ENCODE assay signal across 9 mouse cellular contexts in the genomic region with DNA sequence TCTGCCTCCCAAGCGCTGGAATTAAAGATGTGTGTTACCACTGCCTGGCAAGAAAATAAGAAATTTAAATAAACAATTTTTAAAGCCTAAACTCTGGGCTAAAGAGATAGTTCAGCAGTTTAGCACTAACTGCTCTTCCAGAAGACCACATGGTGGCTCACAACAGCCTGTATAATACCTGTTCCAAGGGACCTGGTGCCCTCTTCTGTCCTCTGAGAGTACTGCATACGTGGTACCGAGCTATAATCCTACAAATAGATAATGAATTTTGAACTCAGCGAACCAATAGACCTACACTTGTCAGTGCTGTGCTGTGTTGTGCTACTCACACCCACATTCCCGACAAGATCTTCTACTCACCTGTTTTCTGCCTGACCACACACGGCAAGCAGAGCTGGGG. TPM values are rescaled to one million over a fixed set of nuclear protein-coding genes. Genes with fewer than 3 reads are reported as not detected.
DNase-seq lines count a peak whose midpoint lies in the region; ATAC-seq and TF ChIP-seq lines count a peak whose summit lies in the region.
"Had no signal": no experiment of that assay in that cellular context is flagged by ENCODE, and none has a peak within 500 bp of the region (broad histone marks: within the 10 kb centered on the region; RNA-seq: fewer than 3 reads in every experiment).

No protein-coding gene starts in this region.

- H3K9me3 ChIP-seq in stomach, embryonic 15.5 days = no peaks in the 10 kb centered on the region
- H3K9me3 ChIP-seq: embryonic facial prominence, embryonic 15.5 days had no signal

- no peak for TF ChIP-seq POLR2A in liver, adult 2 months (IDR thresholded peaks at IDR 0.05; ENCODE audit: extremely low read depth, insufficient read depth, low read length)

- ATAC-seq in Patski = peak; percentile 67
- peak; percentile 98 for ATAC-seq in monocyte, adult 5-6 weeks (replicated peaks; ENCODE audit: insufficient number of reproducible peaks, low FRiP score, low TSS enrichment, poor library complexity, severe bottlenecking)
- peak; percentile 41; the same call in 1 of the 2 replicates for ATAC-seq in stomach, embryonic 15.5 days (ENCODE audit: insufficient read depth, low FRiP score, low read depth)

- H3K36me3 ChIP-seq in liver, adult 2 months (ENCODE audit: control insufficient read depth, insufficient read depth, low read length) = no peaks in the 10 kb centered on the region
- no peaks in the 10 kb centered on the region for H3K36me3 ChIP-seq in stomach, embryonic 15.5 days
- H3K36me3 ChIP-seq: embryonic facial prominence, embryonic 15.5 days had no signal

- CTCF ChIA-PET in Patski (lab: Charles Lee) = interaction anchor here (0.8 to 2.6 kb wide), 16 partner anchors 9 to 193 kb away, joined by 3 to 20 read pairs (median 4); partner anchors contain the start of gene Dag1

- 6% methylated on average over 6 of the region's 6 CpGs for WGBS in liver, adult 2 months
- WGBS in stomach, embryonic 15.5 days = 12% methylated on average over 6 of the region's 6 CpGs

- no peaks in the 10 kb centered on the region for H3K27me3 ChIP-seq in Patski
- no peaks in the 10 kb centered on the region for H3K27me3 ChIP-seq in liver, adult 2 months (ENCODE audit: control insufficient read depth, insufficient read depth, low read length)
- no peaks in the 10 kb centered on the region for H3K27me3 ChIP-seq in stomach, embryonic 15.5 days (replicated peaks)
- H3K27me3 ChIP-seq: embryonic facial prominence, embryonic 15.5 days had no signal

- no peak overlapping the region for H3K9ac ChIP-seq in liver, adult 2 months (ENCODE audit: low read depth, low read length)
- H3K9ac ChIP-seq in stomach, embryonic 15.5 days = no peak overlapping the region
- H3K9ac ChIP-seq: embryonic facial prominence, embryonic 15.5 days had no signal

- H3K79me2 ChIP-seq in liver, adult 2 months (ENCODE audit: control insufficient read depth, insufficient read depth, low read length) = no peaks in the 10 kb centered on the region

- TF ChIP-seq CTCF in Patski (IDR thresholded peaks at IDR 0.05) = peak; percentile 87
- TF ChIP-seq CTCF in liver, adult 2 months (IDR thresholded peaks at IDR 0.05; ENCODE audit: low read depth, low read length) = peak; percentile 66

- POLR2A ChIA-PET in Patski (lab: Charles Lee) = interaction anchor here (0.7 to 0.8 kb wide), 2 partner anchors 9 to 189 kb away, joined by 3 to 5 read pairs; no protein-coding TSS in a partner anchor

- DNase-seq in 3T3-L1 (ENCODE audit: low read depth, low spot score) = peak; percentile 92
- DNase-seq in Patski (ENCODE audit: low read depth, low spot score) = no peak
- DNase-seq in cerebellum, postnatal 25 days = peak; percentile 75 to 88
- peak; percentile 68 for DNase-seq in gastrocnemius, postnatal 14 days
- peak; percentile 74 for DNase-seq in kidney, adult 11 months
- peak; percentile 78 for DNase-seq in liver, adult 2 months (ENCODE audit: extremely low read depth, low read depth, low spot score)

- no peak overlapping the region for H3K4me3 ChIP-seq in liver, adult 2 months (ENCODE audit: insufficient read depth, low read depth, low read length)
- H3K4me3 ChIP-seq in stomach, embryonic 15.5 days (replicated peaks) = no peak overlapping the region
- H3K4me3 ChIP-seq: embryonic facial prominence, embryonic 15.5 days had no signal

- peaks cover 5% of the 10 kb centered on the region for H3K4me1 ChIP-seq in liver, adult 2 months (ENCODE audit: control insufficient read depth, insufficient read depth, low read length)
- no peaks in the 10 kb centered on the region for H3K4me1 ChIP-seq in stomach, embryonic 15.5 days

- no peak overlapping the region for H3K27ac ChIP-seq in liver, adult 2 months (replicated peaks; ENCODE audit: insufficient read depth, low read depth, low read length)
- H3K27ac ChIP-seq in stomach, embryonic 15.5 days = no peak overlapping the region
- H3K27ac ChIP-seq: embryonic facial prominence, embryonic 15.5 days had no signal

- intact Hi-C loops in gastrocnemius, postnatal 14 days (cut with DNase I; ENCODE audit: low total_unique reads) = no loop called here

- in situ Hi-C loops in Patski (cut with MboI; ENCODE audit: low pct_unique_long_range_greater_than_20kb) = loop anchor here (5.0 kb wide), 1 partner anchor 147 kb away; no protein-coding TSS in a partner anchor

- H3K4me2 ChIP-seq in stomach, embryonic 15.5 days = no peak overlapping the region
- H3K4me2 ChIP-seq: embryonic facial prominence, embryonic 15.5 days had no signal

RNA-seq across cellular contexts. Expression of gene Nicn1, which starts 5.8 kb away (rescaled TPM):
- 30.9 TPM for polyA plus RNA-seq in Patski (2021)
- 1 to 10 TPM; 9.3 to 9.8 TPM for total RNA-seq in gastrocnemius, postnatal 14 days (2021)
- 5.8 and 9.0 TPM in 2 replicates for total RNA-seq in liver, adult 2 months (2014; rRNA removed)
- 15.9 and 21.2 TPM in 2 replicates for polyA plus RNA-seq in liver, adult 2 months (2012; rRNA removed)
- total RNA-seq in monocyte, adult 5-6 weeks (2017) = 1.1 to 1.9 TPM (median 1.6 TPM) in 3 replicates
- 27.6 and 31.2 TPM in 2 replicates for polyA plus RNA-seq in stomach, embryonic 15.5 days (2015; fragmentation: Nextera tagmentation; extraction: Ambion mirVana)

RNA-seq across cellular contexts. Expression of gene Amt, which starts 12.2 kb away (rescaled TPM):
- polyA plus RNA-seq in Patski (2021) = 6.0 TPM
- total RNA-seq in gastrocnemius, postnatal 14 days (2021) = 1 to 10 TPM in 1 of 2 experiments, under 1 TPM in 1; 0.76 to 1.3 TPM
- 65.5 and 66.6 TPM in 2 replicates for total RNA-seq in liver, adult 2 months (2014; rRNA removed)
- 45.8 and 54.5 TPM in 2 replicates for polyA plus RNA-seq in liver, adult 2 months (2012; rRNA removed)
- 0.57 to 1.1 TPM in 2 of 3 replicates, not detected in the other for total RNA-seq in monocyte, adult 5-6 weeks (2017)
- polyA plus RNA-seq in stomach, embryonic 15.5 days (2015; fragmentation: Nextera tagmentation; extraction: Ambion mirVana) = 21.8 and 22.3 TPM in 2 replicates

RNA-seq across cellular contexts. Expression of gene Dag1, which starts 20.7 kb away (rescaled TPM):
- polyA plus RNA-seq in Patski (2021) = 336 TPM
- total RNA-seq in gastrocnemius, postnatal 14 days (2021) = 100 to 1,000 TPM; 232 to 238 TPM
- total RNA-seq in liver, adult 2 months (2014; rRNA removed) = 20.7 and 28.8 TPM in 2 replicates
- polyA plus RNA-seq in liver, adult 2 months (2012; rRNA removed) = 24.9 and 29.9 TPM in 2 replicates
- 3.2 to 5.7 TPM (median 5.0 TPM) in 3 replicates for total RNA-seq in monocyte, adult 5-6 weeks (2017)
- polyA plus RNA-seq in stomach, embryonic 15.5 days (2015; fragmentation: Nextera tagmentation; extraction: Ambion mirVana) = 74.7 and 90.6 TPM in 2 replicates

RNA-seq across cellular contexts. Expression of gene Rhoa, which starts 21.5 kb away (rescaled TPM):
- 353 TPM for polyA plus RNA-seq in Patski (2021)
- total RNA-seq in gastrocnemius, postnatal 14 days (2021) = 100 to 1,000 TPM; 159 to 177 TPM
- 123 TPM in 2 replicates for total RNA-seq in liver, adult 2 months (2014; rRNA removed)
- polyA plus RNA-seq in liver, adult 2 months (2012; rRNA removed) = 64.7 and 82.8 TPM in 2 replicates
- 777 to 880 TPM (median 867 TPM) in 3 replicates for total RNA-seq in monocyte, adult 5-6 weeks (2017)
- polyA plus RNA-seq in stomach, embryonic 15.5 days (2015; fragmentation: Nextera tagmentation; extraction: Ambion mirVana) = 452 and 455 TPM in 2 replicates

RNA-seq across cellular contexts. Expression of gene Tcta, which starts 21.6 kb away (rescaled TPM):
- polyA plus RNA-seq in Patski (2021) = 30.2 TPM
- total RNA-seq in gastrocnemius, postnatal 14 days (2021) = 10 to 100 TPM; 24.7 to 26.9 TPM
- 17.7 and 17.9 TPM in 2 replicates for total RNA-seq in liver, adult 2 months (2014; rRNA removed)
- 35.2 and 41.2 TPM in 2 replicates for polyA plus RNA-seq in liver, adult 2 months (2012; rRNA removed)
- total RNA-seq in monocyte, adult 5-6 weeks (2017) = 9.4 to 19.9 TPM (median 16.0 TPM) in 3 replicates
- 40.0 and 42.1 TPM in 2 replicates for polyA plus RNA-seq in stomach, embryonic 15.5 days (2015; fragmentation: Nextera tagmentation; extraction: Ambion mirVana)

Comparison
In these comparisons a context has a peak if more than half of its experiments do, and no peak if none do; other contexts are left out.
1. ATAC-seq: peak in every context shown above with its lines; median percentile 98 in monocyte, adult 5-6 weeks; 67 in Patski; 41 in stomach, embryonic 15.5 days.
2. RNA of gene Amt, which starts 12.2 kb away (total RNA-seq): 65.5 to 66.6 TPM in liver, adult 2 months; 0.76 to 1.3 TPM in gastrocnemius, postnatal 14 days and 0.57 to 1.1 TPM in monocyte, adult 5-6 weeks; every median in the first group is over 10 times any median in the second.